Mouse (Mus musculus): Measurements from ENCODE around the gene Ciao2a. TPM values are rescaled to one million over a fixed set of nuclear protein-coding genes. Genes with fewer than 3 reads are reported as not detected.

Ciao2a gene
- polyA plus RNA-seq (2012; rRNA removed): 5.2 and 6.6 TPM in 2 replicates

GRCm38 (mm10) chr9:66126456-66127192 is at the start of gene Ciao2a, which contains the start of gene Snx1:
Ciao2a (plus strand) TSS chr9:66126611.
Snx1 (minus strand) TSS chr9:66126587.

GRCm38 (mm10) chr9:66157958-66158830 is 31.8 kb downstream of the Ciao2a start, which contains the start of gene Dapk2:
Dapk2 (plus strand) TSS chr9:66158223.

Other genes starting within 250 kb of the Ciao2a start
- gene Pclaf, start 236.4 kb upstream of the Ciao2a start, polyA plus RNA-seq (2012; rRNA removed): 0.62 and 2.9 TPM in 2 replicates
- 6.7 and 8.8 TPM in 2 replicates for gene Trip4, start 217.8 kb upstream of the Ciao2a start, polyA plus RNA-seq (2012; rRNA removed)
- gene Csnk1g1, start 217.7 kb upstream of the Ciao2a start, polyA plus RNA-seq (2012; rRNA removed): 4.9 and 5.1 TPM in 2 replicates
- gene Ppib, start 66.4 kb upstream of the Ciao2a start, polyA plus RNA-seq (2012; rRNA removed): 235 and 276 TPM in 2 replicates
- gene Snx22, start 56.9 kb upstream of the Ciao2a start, polyA plus RNA-seq (2012; rRNA removed): 1.5 and 2.3 TPM in 2 replicates
- gene Snx1, start within 50 bp of the Ciao2a start, polyA plus RNA-seq (2012; rRNA removed): 38.3 and 43.3 TPM in 2 replicates
- 2.1 and 2.8 TPM in 2 replicates for gene Dapk2, start 31.6 kb downstream of the Ciao2a start, polyA plus RNA-seq (2012; rRNA removed)
- 11.7 and 12.8 TPM in 2 replicates for gene Herc1, start 223.8 kb downstream of the Ciao2a start, polyA plus RNA-seq (2012; rRNA removed)